Mouse (Mus musculus) C2C12 (cell line): ENCODE results near the gene Mat2a. TPM values are rescaled to one million over a fixed set of nuclear protein-coding genes. Genes with fewer than 3 reads are reported as not detected.

ENCODE experiments used
- H3K27me3 ChIP-seq: one replicate; pipeline ENCODE4 v1.6.1; 2011; ENCODE audit not compliant: control insufficient read depth, insufficient read depth, insufficient read length
- H3K36me3 ChIP-seq: one replicate; pipeline ENCODE4 v1.6.1; 2011; ENCODE audit not compliant: control insufficient read depth, insufficient read depth
- H3K4me3 ChIP-seq: one replicate; pipeline ENCODE4 v1.5.1; 2011; ENCODE audit warnings: mild to moderate bottlenecking, control low read depth; ENCODE audit not compliant: poor library complexity, insufficient read depth, severe bottlenecking
- H3K79me2 ChIP-seq: one replicate; pipeline ENCODE4 v1.6.1; 2011; ENCODE audit not compliant: control insufficient read depth, insufficient read depth
- H3K79me3 ChIP-seq: one replicate; pipeline ENCODE4 v1.6.1; 2011; ENCODE audit warnings: low read depth, control low read depth
- H3ac ChIP-seq: one replicate; pipeline ENCODE3; 2011; ENCODE audit warnings: low read depth; ENCODE audit not compliant: control insufficient read depth, insufficient read length
- CEBPB ChIP-seq: IDR thresholded peaks from one replicate; pipeline ENCODE4 v1.6.1; 2011; ENCODE audit warnings: low read depth, mild to moderate bottlenecking, control low read depth, moderate library complexity
- CTCF ChIP-seq: IDR thresholded peaks from one replicate; pipeline ENCODE4 v1.5.1; 2011; ENCODE audit not compliant: control insufficient read depth, insufficient read depth, insufficient read length
- FOSL1 ChIP-seq: IDR thresholded peaks from one replicate; pipeline ENCODE4 v1.8.0; 2011; ENCODE audit warnings: mild to moderate bottlenecking, low read length; ENCODE audit not compliant: poor library complexity, insufficient read depth, severe bottlenecking
- MAX ChIP-seq: IDR thresholded peaks from one replicate; pipeline ENCODE4 v1.6.1; 2011; ENCODE audit warnings: mild to moderate bottlenecking, control low read depth
- MYOD1 ChIP-seq: IDR thresholded peaks from one replicate; pipeline ENCODE4 v1.6.1; 2011; ENCODE audit warnings: low read depth; ENCODE audit not compliant: control insufficient read depth, insufficient read length
- MYOG ChIP-seq: IDR thresholded peaks from one replicate; pipeline ENCODE4 v1.6.1; 2011; ENCODE audit not compliant: control insufficient read depth, insufficient read length; ENCODE audit errors: extremely low read depth
- USF1 ChIP-seq: IDR thresholded peaks from one replicate; pipeline ENCODE4 v1.6.1; 2011; ENCODE audit warnings: low read depth, mild to moderate bottlenecking, control low read depth, moderate library complexity
- polyA plus RNA-seq: library from polyadenylated mRNA; unstranded; fragments of >200 nt; fragmentation: generic; extraction: Trizol; gene quantifications from one replicate; pipeline ENCODE4 v1.2.1, GENCODE M21; 2012; ENCODE audit warnings: missing spikeins

The Mat2a gene
- polyA plus RNA-seq, 1 experiment: 165 TPM

- Histone ChIP-seq H3K79me3 (no peaks in the 10 kb centered on the region), H3K36me3 (peaks cover 62% of the 10 kb centered on the region), H3K79me2 (no peaks in the 10 kb centered on the region), H3K4me3 (no peak overlapping the region), H3ac (no peak overlapping the region), H3K27me3 (no peaks in the 10 kb centered on the region)
- TF ChIP-seq USF1: no peak
- TF ChIP-seq CTCF: peak; percentile 56
Measured at GRCm38 (mm10) chr6:72428036-72428435, 11.3 kb downstream of the Mat2a start.

GRCm38 (mm10) chr6:72425646-72426045 lies 13.7 kb downstream of the Mat2a start:
- H3K36me3 ChIP-seq: peaks cover 60% of the 10 kb centered on the region
- no peak for TF ChIP-seq MYOG

GRCm38 (mm10) chr6:72420901-72421300 lies 18.5 kb downstream of the Mat2a start:
- Histone ChIP-seq H3K27me3 (no peaks in the 10 kb centered on the region), H3K79me3 (peaks cover 4% of the 10 kb centered on the region), H3K79me2 (peaks cover 8% of the 10 kb centered on the region), H3K36me3 (peaks cover 52% of the 10 kb centered on the region), H3K4me3 (no peak overlapping the region), H3ac (no peak overlapping the region)
- TF ChIP-seq MYOG (no peak), FOSL1 (no peak)

More at GRCm38 (mm10) chr6:72425646-72426045, 13.7 kb downstream of the Mat2a start:
- Histone ChIP-seq H3K79me2 (no peaks in the 10 kb centered on the region), H3K27me3 (no peaks in the 10 kb centered on the region), H3K4me3 (no peak overlapping the region), H3K79me3 (no peaks in the 10 kb centered on the region), H3ac (no peak overlapping the region)

GRCm38 (mm10) chr6:72419806-72420205 lies 19.6 kb downstream of the Mat2a start:
- Histone ChIP-seq H3K79me3 (peaks cover 7% of the 10 kb centered on the region), H3K36me3 (peaks cover 47% of the 10 kb centered on the region), H3K79me2 (peaks cover 19% of the 10 kb centered on the region), H3K27me3 (no peaks in the 10 kb centered on the region), H3K4me3 (no peak overlapping the region), H3ac (no peak overlapping the region)
- TF ChIP-seq MYOG (no peak), CTCF (no peak), MYOD1 (no peak), FOSL1 (no peak), MAX (no peak), USF1 (no peak), CEBPB (no peak)

GRCm38 (mm10) chr6:72418279-72418678 lies 21.1 kb downstream of the Mat2a start:
- Histone ChIP-seq H3K27me3 (no peaks in the 10 kb centered on the region), H3K79me3 (peaks cover 7% of the 10 kb centered on the region), H3K79me2 (peaks cover 27% of the 10 kb centered on the region), H3ac (no peak overlapping the region), H3K4me3 (no peak overlapping the region), H3K36me3 (peaks cover 32% of the 10 kb centered on the region)
- TF ChIP-seq CEBPB: no peak
- TF ChIP-seq USF1: no peak
- no peak for TF ChIP-seq MYOD1
- TF ChIP-seq MYOG: no peak
- no peak for TF ChIP-seq MAX
- no peak for TF ChIP-seq FOSL1
- TF ChIP-seq CTCF: no peak

GRCm38 (mm10) chr6:72415964-72416772 lies 23.2 kb downstream of the Mat2a start:
- Histone ChIP-seq H3ac (no peak overlapping the region), H3K79me2 (peaks cover 27% of the 10 kb centered on the region), H3K36me3 (peaks cover 20% of the 10 kb centered on the region), H3K79me3 (peaks cover 7% of the 10 kb centered on the region), H3K4me3 (no peak overlapping the region), H3K27me3 (no peaks in the 10 kb centered on the region)
- no peak for TF ChIP-seq CTCF
- no peak for TF ChIP-seq MYOD1
- no peak for TF ChIP-seq MYOG
- no peak for TF ChIP-seq FOSL1
- TF ChIP-seq CEBPB: no peak
- TF ChIP-seq MAX: no peak
- no peak for TF ChIP-seq USF1
